16 mouse cellular contexts compared by ENCODE assay signal in genomic region chr11:7061961-7062360, GRCm38 (mm10). TPM values are rescaled to one million over a fixed set of nuclear protein-coding genes. Genes with fewer than 3 reads are reported as not detected.
DNase-seq lines count a peak whose midpoint lies in the region; ATAC-seq lines count a peak whose summit lies in the region.
"Had no signal": no experiment of that assay in that cellular context is flagged by ENCODE, and none has a peak within 500 bp of the region (broad histone marks: within the 10 kb centered on the region; RNA-seq: fewer than 3 reads in every experiment).

No protein-coding gene starts in this region.

- H3K4me1 ChIP-seq in neural tube, embryonic 13.5 days (replicated peaks), result peaks cover 34% of the 10 kb centered on the region
- peaks cover 40% of the 10 kb centered on the region for H3K4me1 ChIP-seq in neural tube, embryonic 15.5 days

- WGBS in neural tube, embryonic 13.5 days, result 48% methylated on average over 6 of the region's 6 CpGs
- WGBS in neural tube, embryonic 15.5 days, result 43% methylated on average over 6 of the region's 6 CpGs

- no peak overlapping the region for H3K9ac ChIP-seq in neural tube, embryonic 13.5 days
- no peak overlapping the region for H3K9ac ChIP-seq in neural tube, embryonic 15.5 days (replicated peaks)
- H3K9ac ChIP-seq: embryonic facial prominence, embryonic 13.5 days; heart, embryonic 12.5 days had no signal

- no peak overlapping the region for H3K27ac ChIP-seq in neural tube, embryonic 13.5 days (replicated peaks)
- H3K27ac ChIP-seq in neural tube, embryonic 15.5 days (replicated peaks), result no peak overlapping the region
- H3K27ac ChIP-seq: embryonic facial prominence, embryonic 13.5 days; forebrain, embryonic 12.5 days; hindbrain, embryonic 15.5 days had no signal

- no peak overlapping the region for H3K4me2 ChIP-seq in neural tube, embryonic 13.5 days
- H3K4me2 ChIP-seq in neural tube, embryonic 15.5 days, result no peak overlapping the region

- H3K4me3 ChIP-seq in neural tube, embryonic 13.5 days, result 0 out of 2 replicates have a peak overlapping the region, but pooled peaks have one; percentile 67
- H3K4me3 ChIP-seq in neural tube, embryonic 15.5 days (replicated peaks), result no peak overlapping the region

- H3K36me3 ChIP-seq in neural tube, embryonic 13.5 days, result no peaks in the 10 kb centered on the region
- H3K36me3 ChIP-seq in neural tube, embryonic 15.5 days, result no peaks in the 10 kb centered on the region
- H3K36me3 ChIP-seq: embryonic facial prominence, embryonic 13.5 days; forebrain, embryonic 12.5 days; heart, embryonic 12.5 days; hindbrain, embryonic 10.5 days; hindbrain, embryonic 15.5 days had no signal

- ATAC-seq in neural tube, embryonic 13.5 days (ENCODE audit: low read depth), result no peak
- ATAC-seq in neural tube, embryonic 15.5 days (ENCODE audit: low FRiP score), result no peak
- ATAC-seq: inflammation-experienced regulatory T-cells, adult 6 months; intestine, postnatal 0 days had no signal

- DNase-seq in cerebellum, adult 18-20 months, result peak; percentile 66 to 74
- no peak for DNase-seq in cerebellum, postnatal 4 days (ENCODE audit: low spot score in 2 of 2)
- DNase-seq in cerebellum, postnatal 14 days, result peak; percentile 71 to 78
- DNase-seq in kidney, postnatal 25 days, result no peak
- DNase-seq in right cerebral cortex, adult 2 months (ENCODE audit: low spot score in 2 of 2), result no peak
- DNase-seq: adrenal gland, postnatal 10 days; gastrocnemius, postnatal 14 days had no signal

- peaks cover 66% of the 10 kb centered on the region for H3K27me3 ChIP-seq in neural tube, embryonic 13.5 days
- H3K27me3 ChIP-seq in neural tube, embryonic 15.5 days (replicated peaks), result peaks cover 23% of the 10 kb centered on the region

- H3K9me3 ChIP-seq in neural tube, embryonic 13.5 days, result no peaks in the 10 kb centered on the region
- no peaks in the 10 kb centered on the region for H3K9me3 ChIP-seq in neural tube, embryonic 15.5 days (replicated peaks)
- H3K9me3 ChIP-seq: embryonic facial prominence, embryonic 13.5 days; forebrain, embryonic 12.5 days; heart, embryonic 12.5 days; hindbrain, embryonic 10.5 days; hindbrain, embryonic 15.5 days had no signal

RNA-seq across cellular contexts. Expression of gene Adcy1, which starts 1.3 kb away (rescaled TPM):
- polyA plus RNA-seq in neural tube, embryonic 13.5 days (2015; fragmentation: Nextera tagmentation; extraction: Ambion mirVana), result 5.5 and 5.7 TPM in 2 replicates
- 11.5 and 13.3 TPM in 2 replicates for polyA plus RNA-seq in neural tube, embryonic 15.5 days (2015; fragmentation: Nextera tagmentation; extraction: Ambion mirVana)

Comparison
In these comparisons a context has a peak if more than half of its experiments do, and no peak if none do; other contexts are left out.
1. DNase-seq: peak in cerebellum, adult 18-20 months (2 of 2) and cerebellum, postnatal 14 days (2 of 2); none in cerebellum, postnatal 4 days (0 of 2), kidney, postnatal 25 days (0 of 2) and right cerebral cortex, adult 2 months (0 of 2).